Mouse (Mus musculus): Measurements from ENCODE around the gene Pamr1.

Gene Pamr1

GRCm38 (mm10) chr2:102549611-102550266, at the start of gene Pamr1:
Pamr1 (plus strand) TSS chr2:102550012.
- DNase-seq (ENCODE audit: low read depth, low spot score) = peak; percentile 5

DNA sequence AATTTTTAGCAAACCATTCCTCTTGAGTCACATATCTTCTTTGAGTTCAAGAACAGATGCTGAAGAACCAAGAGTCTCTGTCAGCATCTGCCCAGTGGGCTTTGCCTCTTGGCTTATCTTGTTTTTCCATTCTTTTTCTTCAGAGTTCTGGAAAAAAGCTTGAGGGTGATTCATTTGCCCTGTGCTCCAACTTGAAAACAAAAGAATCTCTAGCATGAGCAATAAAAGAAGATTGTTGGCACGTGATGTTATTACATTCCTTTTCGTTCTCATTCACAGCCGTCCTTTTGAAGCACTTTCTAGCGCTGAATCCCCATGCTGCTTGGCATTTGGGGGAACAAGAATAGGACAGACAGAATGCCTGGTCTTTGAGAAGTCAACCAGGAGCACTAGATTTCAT, 42.2 kb upstream of the Pamr1 start:
- no peak for DNase-seq (ENCODE audit: low read depth, low spot score)

DNA sequence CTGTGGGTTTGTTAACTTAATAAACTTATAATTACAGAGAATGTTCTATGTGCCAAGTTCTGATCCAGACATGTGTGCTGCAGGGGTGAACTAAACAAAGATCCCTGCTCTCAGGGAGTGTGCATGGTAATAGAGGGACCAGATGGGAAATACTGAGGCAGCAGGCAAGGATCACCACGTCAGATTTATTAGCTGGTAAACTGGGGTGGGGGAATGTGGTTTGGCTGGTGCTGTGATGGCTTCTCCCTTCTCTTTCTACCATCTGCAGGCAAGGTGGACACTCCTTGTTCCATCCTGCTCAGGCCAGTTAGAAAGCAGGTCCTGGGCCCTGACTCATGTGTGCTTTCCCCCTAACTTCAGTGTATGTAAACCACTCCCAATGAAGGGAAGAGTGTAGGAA, 41.7 kb upstream of the Pamr1 start:
- no peak for DNase-seq (ENCODE audit: low read depth, low spot score)

DNA sequence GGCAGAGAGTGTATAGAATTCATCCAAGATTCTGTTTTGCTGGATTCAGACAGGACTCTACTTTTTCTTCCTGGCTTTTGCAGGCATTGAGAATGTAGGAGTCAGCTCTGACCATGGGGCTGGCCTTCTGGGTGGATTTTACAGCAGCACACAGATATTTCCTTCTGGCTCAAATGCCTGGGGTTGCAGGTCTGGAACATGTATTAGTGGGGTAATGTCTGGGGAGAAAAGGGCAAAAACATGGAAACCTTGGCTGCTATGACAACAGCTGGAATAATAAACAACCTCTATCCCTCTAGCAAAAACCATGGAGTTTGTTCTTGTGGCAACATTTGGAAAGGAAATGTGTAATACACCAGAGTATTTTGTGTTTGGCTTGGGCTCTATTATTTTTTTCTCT, 29.9 kb upstream of the Pamr1 start:
- no peak for DNase-seq (ENCODE audit: low read depth, low spot score)

GRCm38 (mm10) chr2:102527563-102527962, 22.2 kb upstream of the Pamr1 start:
- no peak for DNase-seq (ENCODE audit: low read depth, low spot score)

DNA sequence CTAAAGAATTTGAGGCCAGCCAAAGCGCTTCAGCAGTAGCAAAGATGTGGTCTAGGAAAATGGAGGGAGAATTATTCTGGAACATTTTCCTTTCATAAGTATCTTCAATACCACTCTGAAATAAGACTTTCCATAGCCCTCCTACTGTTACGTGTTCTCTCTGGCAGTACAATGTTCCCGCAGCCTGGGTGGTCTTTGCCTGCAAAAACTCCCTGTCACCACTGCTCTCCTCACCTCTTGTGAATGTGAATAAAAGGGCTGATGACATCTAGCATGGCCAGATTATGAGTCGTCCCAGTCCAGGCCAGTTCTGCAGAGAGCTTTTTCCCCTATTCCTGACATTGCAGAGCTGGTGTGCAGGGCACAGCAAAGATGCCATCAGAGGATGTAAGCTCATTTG, 16.4 kb upstream of the Pamr1 start:
- DNase-seq (ENCODE audit: low read depth, low spot score) = no peak

DNA sequence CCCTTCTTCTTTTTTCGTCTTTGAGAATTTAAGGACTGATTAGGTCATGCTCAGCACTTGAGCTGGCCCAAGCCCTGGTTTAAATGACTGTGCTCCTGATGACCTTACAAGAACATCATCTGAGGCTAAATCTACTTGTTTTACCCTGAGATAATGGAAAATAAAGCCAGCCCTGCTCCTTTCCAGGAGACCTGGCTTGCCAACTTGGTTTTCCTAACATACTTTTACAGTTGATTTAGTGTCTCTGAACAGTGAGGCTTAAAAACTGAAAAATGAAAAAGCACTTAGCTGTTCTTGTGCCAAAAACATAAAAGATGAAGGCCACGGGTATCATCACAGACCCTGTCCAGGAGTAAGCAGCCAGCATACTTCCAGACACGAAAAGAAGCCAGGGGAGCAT, 13.0 kb upstream of the Pamr1 start:
- no peak for DNase-seq (ENCODE audit: low read depth, low spot score)

DNA sequence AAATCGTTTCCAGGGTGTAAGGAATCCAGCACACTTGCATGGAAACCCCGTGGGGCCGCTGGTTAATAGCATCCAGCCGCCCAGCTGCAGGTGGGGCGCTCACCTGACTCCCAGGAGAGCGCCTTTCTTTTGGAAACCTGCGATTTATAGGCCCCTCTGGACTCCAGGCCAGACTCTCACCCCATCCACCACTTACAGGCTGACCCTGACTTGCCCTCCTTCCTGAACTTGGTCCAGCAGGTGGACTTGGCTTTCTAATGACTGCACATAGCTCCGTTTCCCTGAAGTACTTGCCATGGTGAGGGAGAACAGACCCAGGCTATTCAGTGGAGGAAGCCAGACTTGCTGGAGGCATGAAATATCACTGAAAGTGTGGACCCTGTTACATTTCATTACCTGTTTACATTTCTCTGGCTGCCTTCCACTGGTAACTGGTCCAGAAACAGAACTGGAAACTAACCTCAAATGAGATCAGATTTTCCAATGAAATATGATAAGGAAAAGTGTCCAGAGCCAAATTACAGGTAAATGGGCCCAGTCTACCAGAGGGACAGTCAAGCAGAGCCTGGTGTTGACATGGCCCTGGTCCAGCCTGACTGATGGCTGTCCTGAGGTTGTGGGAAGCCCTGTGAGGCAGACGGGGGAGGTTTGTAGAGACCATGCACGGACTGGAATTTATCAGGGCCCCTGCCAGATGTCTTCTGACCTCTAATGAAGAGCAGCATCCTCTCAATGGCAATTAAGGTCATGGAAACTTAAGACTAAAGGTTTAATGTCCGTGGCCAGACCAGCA, 9.2 kb upstream of the Pamr1 start:
- no peak for DNase-seq (ENCODE audit: low read depth, low spot score)

DNA sequence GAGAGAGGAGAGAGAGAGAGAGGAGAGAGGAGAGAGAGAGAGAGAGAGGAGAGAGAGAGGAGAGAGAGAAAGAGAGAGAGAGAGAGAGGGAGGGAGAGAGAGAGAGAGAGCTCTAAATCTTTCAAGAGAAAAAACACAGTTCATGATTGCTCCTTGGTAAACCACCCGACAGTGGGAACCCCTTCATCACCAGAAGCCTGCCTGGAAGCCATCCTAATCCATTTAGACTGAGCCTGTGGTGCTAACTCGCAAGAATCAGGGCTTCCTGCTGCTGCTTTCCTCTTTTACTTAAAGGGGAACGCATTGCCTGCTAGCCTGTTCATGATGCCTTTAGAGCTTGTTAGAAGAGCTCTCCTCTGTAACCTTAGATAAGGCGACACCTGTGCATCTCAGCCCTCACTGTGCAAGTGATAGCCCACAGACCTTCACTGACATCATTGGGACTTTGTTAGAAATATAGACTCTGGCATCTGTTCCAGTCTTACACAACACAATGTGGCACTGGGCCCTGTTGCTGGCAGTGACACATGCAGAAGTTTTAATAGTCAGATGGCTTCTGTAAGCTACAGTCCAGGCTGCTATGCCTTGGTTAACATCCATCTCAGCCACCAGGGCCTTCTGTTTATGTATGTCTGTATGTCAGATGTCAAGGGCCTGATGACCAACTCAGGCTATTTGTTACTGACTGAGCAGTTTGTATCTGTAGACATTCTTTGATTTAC, 8.2 kb upstream of the Pamr1 start:
- no peak for DNase-seq (ENCODE audit: low read depth, low spot score)

DNA sequence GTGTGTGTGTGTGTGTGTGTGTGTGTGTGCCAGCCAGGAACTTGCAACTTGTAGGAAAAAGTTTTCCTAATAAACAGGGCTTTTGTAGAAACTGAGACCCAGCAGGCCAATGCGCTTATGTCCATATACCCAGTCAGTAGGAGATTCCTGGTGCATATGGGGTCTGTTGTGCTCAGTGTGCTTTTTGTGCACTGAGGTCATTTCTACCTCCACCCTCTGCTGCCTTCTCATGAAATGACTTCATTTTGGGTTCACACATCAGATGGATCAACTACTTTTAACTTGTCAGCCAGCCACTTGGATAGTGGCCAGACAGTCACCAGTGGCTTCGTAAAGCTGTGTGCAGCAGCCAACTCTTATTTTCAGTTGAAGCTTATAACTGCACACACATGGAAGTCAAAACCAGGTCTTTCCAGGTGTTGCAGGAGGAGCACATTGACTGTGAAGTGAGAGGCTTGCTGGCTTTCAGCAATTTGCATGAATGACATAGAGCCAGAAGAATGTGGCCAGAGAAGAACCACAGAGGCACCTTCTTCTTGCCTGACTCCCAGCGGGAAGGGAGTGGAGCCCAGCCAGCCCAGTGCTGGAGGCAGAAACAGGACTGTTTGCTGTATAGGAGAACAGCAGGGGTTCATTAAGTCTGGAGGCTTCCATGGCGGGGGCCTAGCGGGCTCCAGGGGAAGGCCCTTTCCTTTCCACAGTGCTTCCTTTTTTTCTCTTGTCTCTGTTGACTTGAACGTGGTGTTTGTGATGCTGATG, 5.7 kb upstream of the Pamr1 start:
- no peak for DNase-seq (ENCODE audit: low read depth, low spot score)

DNA sequence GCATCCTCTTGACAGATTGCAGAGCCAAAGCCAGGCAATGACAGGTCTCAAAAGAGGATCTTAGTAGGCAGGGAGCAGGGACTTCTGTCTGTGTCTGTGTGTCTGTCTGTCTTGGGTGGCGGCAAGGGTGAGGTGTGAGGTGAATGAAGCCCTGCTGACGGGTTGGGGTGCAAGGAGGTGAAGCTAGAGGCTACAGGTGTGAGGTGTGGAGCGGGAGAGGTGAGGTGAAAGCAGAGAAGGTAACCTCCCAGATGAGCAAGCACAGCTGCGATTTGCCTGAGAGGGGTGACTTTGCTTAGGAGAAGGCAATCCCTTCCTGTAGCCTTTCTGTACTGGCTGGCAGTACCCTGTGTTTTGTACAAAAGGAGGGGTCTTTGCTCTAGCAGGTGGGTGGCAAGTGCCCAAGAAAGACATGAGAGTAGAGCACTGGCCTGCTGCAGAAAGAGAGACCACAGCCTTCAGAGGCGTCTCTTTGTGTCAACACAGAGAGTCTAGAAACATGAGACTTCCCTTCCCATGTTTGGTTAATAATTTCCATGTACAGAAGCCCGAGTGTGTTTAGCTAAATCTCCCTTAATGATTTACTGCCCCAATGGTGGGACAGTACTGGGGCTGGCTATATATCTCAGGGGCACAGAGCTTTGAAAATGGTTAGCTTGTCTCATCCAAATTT, 1.2 kb downstream of the Pamr1 start:
- DNase-seq (ENCODE audit: low read depth, low spot score) = no peak

GRCm38 (mm10) chr2:102551594-102551993, 1.8 kb downstream of the Pamr1 start:
- no peak for DNase-seq (ENCODE audit: low read depth, low spot score)

DNA sequence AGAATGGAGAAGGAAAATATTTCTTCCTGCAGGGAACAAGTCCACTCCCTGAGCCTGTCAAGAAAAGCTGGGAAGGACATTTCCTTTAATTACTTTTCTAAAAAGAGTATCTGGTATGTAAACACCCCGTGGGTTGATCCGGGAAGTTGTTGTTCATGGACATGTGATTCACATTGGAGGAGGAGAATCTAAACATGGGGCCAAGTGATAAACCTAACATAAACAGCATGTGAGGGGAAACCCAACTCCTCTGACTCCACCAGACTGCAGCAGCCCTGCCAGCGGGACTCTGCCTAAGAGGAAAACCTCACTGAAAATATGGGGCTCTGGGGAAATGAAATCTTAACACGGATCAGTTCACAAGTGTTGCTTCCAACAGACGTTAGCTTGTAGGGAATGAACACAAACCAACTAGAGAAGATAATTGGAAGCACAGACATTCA, 2.3 kb downstream of the Pamr1 start:
- no peak for DNase-seq (ENCODE audit: low read depth, low spot score)

DNA sequence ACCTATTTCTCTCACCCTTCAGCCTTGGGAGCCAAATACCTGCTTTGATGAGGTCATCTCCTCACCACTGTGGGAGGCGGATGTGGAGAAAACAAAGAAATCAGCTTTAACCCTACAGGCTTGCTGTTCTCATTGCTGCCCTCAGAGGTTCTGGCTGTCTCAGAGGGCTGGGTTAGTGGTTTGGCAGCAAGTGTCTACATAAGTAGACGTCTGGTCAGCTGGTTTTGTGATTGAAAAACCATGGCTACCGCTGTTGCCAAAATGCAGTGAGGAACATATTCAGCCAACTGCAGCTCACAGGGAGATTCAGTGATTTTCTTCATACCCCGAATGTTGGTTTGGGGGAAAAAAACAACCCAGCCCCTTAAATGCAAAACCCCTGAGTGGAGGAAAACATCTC, 7.3 kb downstream of the Pamr1 start:
- no peak for DNase-seq (ENCODE audit: low read depth, low spot score)

GRCm38 (mm10) chr2:102558965-102559364, 9.2 kb downstream of the Pamr1 start:
- no peak for DNase-seq (ENCODE audit: low read depth, low spot score)

DNA sequence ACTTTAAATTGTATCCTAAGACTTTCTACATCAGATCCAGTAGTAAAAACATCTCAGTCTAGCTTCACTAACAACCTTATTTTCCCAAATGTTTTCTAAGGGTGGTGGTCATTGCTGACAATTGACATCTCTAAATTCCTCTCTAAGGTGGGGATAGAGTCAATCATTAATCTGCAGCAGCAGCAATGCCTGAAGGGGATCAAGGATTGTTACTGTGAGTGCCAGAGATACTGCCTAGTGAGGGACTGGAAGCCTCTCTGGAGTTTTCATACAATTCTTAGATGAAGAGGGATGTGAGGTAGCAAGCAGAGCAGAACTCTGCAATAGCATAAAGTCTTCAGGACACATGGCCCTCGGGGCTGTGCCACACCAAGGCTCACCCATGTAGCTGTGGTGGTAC, 14.0 kb downstream of the Pamr1 start:
- no peak for DNase-seq (ENCODE audit: low read depth, low spot score)

GRCm38 (mm10) chr2:102579248-102579647, 29.4 kb downstream of the Pamr1 start:
- DNase-seq (ENCODE audit: low read depth, low spot score) = no peak

GRCm38 (mm10) chr2:102589977-102590376, 40.2 kb downstream of the Pamr1 start:
- peak; percentile 13 for DNase-seq (ENCODE audit: low read depth, low spot score)

- no peak for DNase-seq (ENCODE audit: low read depth, low spot score)
Observed at GRCm38 (mm10) chr2:102594535-102594934, 44.7 kb downstream of the Pamr1 start.

DNA sequence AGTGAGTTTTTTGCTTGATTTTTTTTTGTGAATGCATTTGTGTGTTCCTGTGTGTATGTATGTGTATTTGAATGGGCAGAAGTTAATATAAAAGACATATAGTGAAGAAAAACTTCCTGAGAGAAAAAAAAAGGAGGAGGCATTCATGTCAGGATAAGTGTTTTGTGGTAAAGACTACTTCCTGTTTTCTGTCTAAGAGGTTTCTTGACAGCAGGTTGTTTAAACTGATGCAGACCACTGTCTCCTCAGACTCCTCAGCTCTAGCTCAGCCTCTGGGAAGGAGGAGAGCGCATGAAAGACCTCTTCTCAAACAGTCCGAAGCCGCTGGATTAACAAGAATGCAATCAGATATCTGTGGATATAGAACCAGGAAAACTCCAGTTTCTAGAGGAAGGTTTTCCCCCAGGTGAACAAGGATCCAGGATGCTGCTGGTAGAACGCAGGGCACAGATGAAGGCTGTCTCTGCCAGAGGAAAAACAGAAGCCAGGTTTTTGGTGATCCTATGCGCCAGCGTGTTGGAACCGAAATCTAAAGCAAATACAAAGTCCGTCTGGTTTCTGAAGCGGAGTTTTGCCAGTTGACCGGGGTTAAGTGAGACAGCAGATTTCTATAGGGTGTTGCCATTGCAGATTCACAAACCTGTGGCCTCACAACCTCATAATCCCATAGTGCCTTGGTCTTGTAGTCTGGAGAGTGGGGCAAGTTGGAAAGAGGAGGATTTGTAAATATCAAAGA, 45.8 kb downstream of the Pamr1 start:
- no peak for DNase-seq (ENCODE audit: low read depth, low spot score)

All from WW6 (cell line).